Mouse (Mus musculus) hindbrain, embryonic 11.5 days (tissue): ENCODE data around the gene Cdt1. TPM values are rescaled to one million over a fixed set of nuclear protein-coding genes. Genes with fewer than 3 reads are reported as not detected.

Source experiments
- ATAC-seq: fragments of 200-750 bp; cut with Nextera tagmentation; 2 replicates; pipeline ENCODE4 v1.8.0; 2017; ENCODE audit warnings: mild to moderate bottlenecking, moderate TSS enrichment, moderate library complexity; ENCODE audit not compliant: low FRiP score
- DNase-seq: peaks from one replicate; pipeline ENCODE4 v3.0.0-alpha.2; 2015; ENCODE audit warnings: low spot score
- H3K27ac ChIP-seq: fragments of 300-500 bp; sonication (generic); 2 replicates; pipeline ENCODE4 v1.5.1; 2014; ENCODE audit warnings: mild to moderate bottlenecking, low read depth, low read length
- H3K27me3 ChIP-seq: fragments of 300-500 bp; sonication (generic); 2 replicates; pipeline ENCODE4 v1.6.1; 2014; ENCODE audit warnings: mild to moderate bottlenecking, low read length, moderate library complexity, mixed read lengths; ENCODE audit not compliant: control insufficient read depth, insufficient read depth
- H3K36me3 ChIP-seq: fragments of 300-500 bp; sonication (generic); 2 replicates; pipeline ENCODE4 v1.6.1; 2014; ENCODE audit warnings: mild to moderate bottlenecking, low read length, moderate library complexity, mixed read lengths; ENCODE audit not compliant: control insufficient read depth, insufficient read depth
- H3K4me1 ChIP-seq: fragments of 300-500 bp; sonication (generic); replicated peaks from 2 replicates; pipeline ENCODE4 v1.6.1; 2014; ENCODE audit warnings: low read length, mixed read lengths; ENCODE audit not compliant: control insufficient read depth, insufficient read depth
- H3K4me2 ChIP-seq: fragments of 300-500 bp; sonication (generic); replicated peaks from 2 replicates; pipeline ENCODE4 v1.6.1; 2014; ENCODE audit warnings: mild to moderate bottlenecking, low read depth, low read length
- H3K4me3 ChIP-seq: fragments of 300-500 bp; sonication (generic); 2 replicates; pipeline ENCODE4 v1.5.1; 2014; ENCODE audit warnings: low read depth, low read length
- H3K9ac ChIP-seq: fragments of 300-500 bp; sonication (generic); 2 replicates; pipeline ENCODE4 v1.6.1; 2014; ENCODE audit warnings: low read depth, low read length
- H3K9me3 ChIP-seq: fragments of 300-500 bp; sonication (generic); 2 replicates; pipeline ENCODE4 v1.6.1; 2016; ENCODE audit warnings: low read length; ENCODE audit not compliant: control insufficient read depth
- WGBS: fragments of 180-500 bp; shearing (Covaris S2); extraction: QIAGEN DNeasy Blood & Tissue Kit; methylation state at CpG from one replicate; pipeline ENCODE4 v1.1.7; 2014; 5-methylcytosine and 5-hydroxymethylcytosine counted together
- polyA plus RNA-seq: library from polyadenylated mRNA; unstranded; fragments of >200 nt; fragmentation: Nextera tagmentation; extraction: Ambion mirVana; gene quantifications from 2 replicates; pipeline ENCODE4 v1.2.1, GENCODE M21; 2014

Gene Cdt1
- polyA plus RNA-seq, 1 experiment from 2014 or later = 19.8 TPM

- H3K27ac ChIP-seq = peak overlapping the region; percentile 20; the same call in 1 of the 2 replicates
- ATAC-seq = no peak
- WGBS = 69% methylated on average over 24 of the region's 24 CpGs
- peaks cover 22% of the 10 kb centered on the region for H3K27me3 ChIP-seq
- peak overlapping the region; percentile 24; the same call in 1 of the 2 replicates for H3K9ac ChIP-seq
- no peak for DNase-seq
- no peaks in the 10 kb centered on the region for H3K9me3 ChIP-seq
- H3K4me3 ChIP-seq = no peak overlapping the region
- 0 out of 2 replicates have a peak overlapping the region, but pooled peaks have one; percentile 3 for H3K4me2 ChIP-seq
- peaks cover 6% of the 10 kb centered on the region; the same call in 1 of the 2 replicates for H3K4me1 ChIP-seq
- no peaks in the 10 kb centered on the region for H3K36me3 ChIP-seq
Observed at GRCm38 (mm10) chr8:122546811-122547453, 20.9 kb upstream of the Cdt1 start.

GRCm38 (mm10) chr8:122547815-122548214 lies 20.0 kb upstream of the Cdt1 start:
- no peak for ATAC-seq
- Histone ChIP-seq H3K27me3 (peaks cover 22% of the 10 kb centered on the region), H3K4me2 (no peak overlapping the region), H3K36me3 (no peaks in the 10 kb centered on the region), H3K9ac (no peak overlapping the region), H3K27ac (no peak overlapping the region), H3K4me3 (no peak overlapping the region), H3K9me3 (no peaks in the 10 kb centered on the region), H3K4me1 (peaks cover 6% of the 10 kb centered on the region; the same call in 1 of the 2 replicates)
- 26% methylated on average over 5 of the region's 5 CpGs for WGBS
- no peak for DNase-seq

- WGBS = 75% methylated on average over 13 of the region's 13 CpGs
- ATAC-seq = no peak
- DNase-seq = no peak
- H3K27ac ChIP-seq = no peak overlapping the region
- peaks cover 6% of the 10 kb centered on the region; the same call in 1 of the 2 replicates for H3K4me1 ChIP-seq
- no peaks in the 10 kb centered on the region for H3K9me3 ChIP-seq
- H3K27me3 ChIP-seq = peaks cover 22% of the 10 kb centered on the region
- no peak overlapping the region for H3K4me3 ChIP-seq
- no peaks in the 10 kb centered on the region for H3K36me3 ChIP-seq
- H3K4me2 ChIP-seq = no peak overlapping the region
- H3K9ac ChIP-seq = no peak overlapping the region
Observed at GRCm38 (mm10) chr8:122548331-122548730, 19.5 kb upstream of the Cdt1 start.

GRCm38 (mm10) chr8:122548891-122549439 lies 18.9 kb upstream of the Cdt1 start:
- no peaks in the 10 kb centered on the region for H3K9me3 ChIP-seq
- no peak overlapping the region for H3K4me2 ChIP-seq
- ATAC-seq (no peak), DNase-seq (no peak)
- peaks cover 6% of the 10 kb centered on the region; the same call in 1 of the 2 replicates for H3K4me1 ChIP-seq
- no peak overlapping the region for H3K4me3 ChIP-seq
- 82% methylated on average over 3 of the region's 3 CpGs for WGBS
- no peak overlapping the region for H3K27ac ChIP-seq
- no peak overlapping the region for H3K9ac ChIP-seq
- no peaks in the 10 kb centered on the region for H3K36me3 ChIP-seq
- peaks cover 22% of the 10 kb centered on the region for H3K27me3 ChIP-seq

- peak; percentile 46 for DNase-seq
- Histone ChIP-seq H3K4me3 (peak overlapping the region; percentile 42), H3K9ac (peak overlapping the region; percentile 62), H3K27ac (peak overlapping the region; percentile 30; the same call in 1 of the 2 replicates), H3K4me1 (peaks cover 6% of the 10 kb centered on the region; the same call in 1 of the 2 replicates), H3K4me2 (peak overlapping the region; percentile 80), H3K36me3 (no peaks in the 10 kb centered on the region), H3K27me3 (peaks cover 22% of the 10 kb centered on the region), H3K9me3 (no peaks in the 10 kb centered on the region)
- ATAC-seq = peak; percentile 46
- WGBS = 4% methylated on average over 42 of the region's 52 CpGs
Observed at GRCm38 (mm10) chr8:122550234-122550994, 17.4 kb upstream of the Cdt1 start.

GRCm38 (mm10) chr8:122550995-122551264 lies 16.9 kb upstream of the Cdt1 start:
- no peaks in the 10 kb centered on the region for H3K9me3 ChIP-seq
- peak overlapping the region; percentile 80 for H3K4me2 ChIP-seq
- DNase-seq = peak; percentile 69

GRCm38 (mm10) chr8:122551265-122552051 lies 16.4 kb upstream of the Cdt1 start, which contains the start of gene Piezo1:
Piezo1 (minus strand) TSS chr8:122551329.
- peaks cover 22% of the 10 kb centered on the region for H3K27me3 ChIP-seq
- H3K27ac ChIP-seq = peak within 1 kb of the TSS; percentile 30; the same call in 1 of the 2 replicates
- DNase-seq = peak; percentile 85
- peak within 1 kb of the TSS; percentile 80 for H3K4me2 ChIP-seq
- H3K9me3 ChIP-seq = no peaks in the 10 kb centered on the region
- WGBS = 12% methylated on average over 51 of the region's 56 CpGs
- H3K4me1 ChIP-seq = peaks cover 6% of the 10 kb centered on the region; the same call in 1 of the 2 replicates
- H3K9ac ChIP-seq = peak within 1 kb of the TSS; percentile 62
- H3K36me3 ChIP-seq = no peaks in the 10 kb centered on the region
- peak within 1 kb of the TSS; percentile 42 for H3K4me3 ChIP-seq
- ATAC-seq = peak; percentile 66

More at GRCm38 (mm10) chr8:122550995-122551264, 16.9 kb upstream of the Cdt1 start:
- ATAC-seq = no peak
- peaks cover 22% of the 10 kb centered on the region for H3K27me3 ChIP-seq
- H3K9ac ChIP-seq = peak overlapping the region; percentile 62
- H3K4me3 ChIP-seq = peak overlapping the region; percentile 42
- WGBS = under 1% methylated on average over 31 of the region's 43 CpGs
- no peaks in the 10 kb centered on the region for H3K36me3 ChIP-seq
- H3K27ac ChIP-seq = 0 out of 2 replicates have a peak overlapping the region, but pooled peaks have one; percentile 30
- peaks cover 6% of the 10 kb centered on the region; the same call in 1 of the 2 replicates for H3K4me1 ChIP-seq

GRCm38 (mm10) chr8:122554786-122555185 lies 13.0 kb upstream of the Cdt1 start:
- Histone ChIP-seq H3K4me3 (no peak overlapping the region), H3K27me3 (peaks cover 18% of the 10 kb centered on the region), H3K9me3 (no peaks in the 10 kb centered on the region), H3K9ac (no peak overlapping the region), H3K4me1 (peaks cover 6% of the 10 kb centered on the region; the same call in 1 of the 2 replicates), H3K27ac (no peak overlapping the region), H3K36me3 (no peaks in the 10 kb centered on the region), H3K4me2 (no peak overlapping the region)
- no peak for ATAC-seq
- 88% methylated on average over 6 of the region's 6 CpGs for WGBS
- DNase-seq = no peak
